ENCODE assay signal across 8 mouse cellular contexts in the genomic region with DNA sequence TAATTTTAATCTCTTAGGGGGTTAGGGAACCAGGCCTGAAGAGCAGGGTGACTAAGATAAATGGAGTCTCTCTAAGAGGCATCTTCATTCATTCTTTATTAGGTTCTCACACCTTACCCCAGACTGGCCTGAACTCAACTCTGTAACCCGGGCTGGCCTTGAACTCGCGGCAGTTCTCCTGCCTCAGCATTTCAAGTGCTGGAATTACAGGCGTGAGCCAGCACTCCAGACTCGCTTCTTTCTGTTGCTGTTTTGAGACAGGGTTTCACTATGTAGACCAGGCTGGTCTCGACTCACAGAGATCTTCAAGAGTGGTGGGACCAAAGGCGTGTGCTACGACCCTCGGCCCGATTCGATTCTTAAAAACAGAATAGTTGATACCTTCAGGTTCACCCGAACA. TPM values are rescaled to one million over a fixed set of nuclear protein-coding genes. Genes with fewer than 3 reads are reported as not detected.
DNase-seq lines count a peak whose midpoint lies in the region; ATAC-seq lines count a peak whose summit lies in the region.

No protein-coding gene starts in this region.

- H3K9ac ChIP-seq in hindbrain, embryonic 14.5 days: peak overlapping the region; percentile 77
- H3K9ac ChIP-seq in liver, embryonic 16.5 days (ENCODE audit: low read depth, low read length): peak overlapping the region; percentile 94

- H3K4me1 ChIP-seq in hindbrain, embryonic 14.5 days (replicated peaks; ENCODE audit: control insufficient read depth, insufficient read depth, low read length): peaks cover 15% of the 10 kb centered on the region
- peaks cover 24% of the 10 kb centered on the region for H3K4me1 ChIP-seq in liver, embryonic 16.5 days (ENCODE audit: control insufficient read depth, low read depth, low read length)

- WGBS in hindbrain, embryonic 14.5 days: 22% methylated on average over 12 of the region's 12 CpGs
- 13% methylated on average over 12 of the region's 12 CpGs for WGBS in liver, embryonic 16.5 days (ENCODE audit: insufficient replicate concordance)

- H3K27ac ChIP-seq in hindbrain, embryonic 14.5 days: peak overlapping the region; percentile 87
- H3K27ac ChIP-seq in liver, embryonic 16.5 days (ENCODE audit: low read length): peak overlapping the region; percentile 89

- peak overlapping the region; percentile 77 for H3K4me2 ChIP-seq in hindbrain, embryonic 14.5 days (replicated peaks)
- H3K4me2 ChIP-seq in liver, embryonic 16.5 days (ENCODE audit: low read depth, low read length): peak overlapping the region; percentile 71

- DNase-seq in adrenal gland, postnatal 25 days: peak; percentile 29
- no peak for DNase-seq in adrenal gland, postnatal 4 days (ENCODE audit: low spot score in 2 of 2)
- peak; percentile 56 to 58 for DNase-seq in B cell, adult 2 months
- DNase-seq in embryo, embryonic 10.5 days (ENCODE audit: low spot score): peak; percentile 66
- DNase-seq in hindbrain, embryonic 14.5 days (ENCODE audit: low spot score): peak; percentile 52
- peak; percentile 39 for DNase-seq in splenic B cell, adult 2 months (ENCODE audit: low read depth, low spot score)
- DNase-seq in urinary bladder, postnatal 14 days (ENCODE audit: low spot score): no peak

- H3K4me3 ChIP-seq in hindbrain, embryonic 14.5 days (replicated peaks; ENCODE audit: low read length): peak overlapping the region; percentile 67
- H3K4me3 ChIP-seq in liver, embryonic 16.5 days (ENCODE audit: low read depth, low read length): peak overlapping the region; percentile 85

- H3K27me3 ChIP-seq in hindbrain, embryonic 14.5 days (ENCODE audit: control insufficient read depth, insufficient read depth, low read length): no peaks in the 10 kb centered on the region; the same call in none of the 2 replicates
- no peaks in the 10 kb centered on the region for H3K27me3 ChIP-seq in liver, embryonic 16.5 days (ENCODE audit: control insufficient read depth, insufficient read depth, low read depth, low read length)
- H3K27me3 ChIP-seq in splenic B cell, adult 2 months (ENCODE audit: control insufficient read depth, insufficient read depth, low read length, poor library complexity, severe bottlenecking): no peaks in the 10 kb centered on the region

- H3K36me3 ChIP-seq in hindbrain, embryonic 14.5 days (replicated peaks; ENCODE audit: control insufficient read depth, insufficient read depth): peaks cover 32% of the 10 kb centered on the region
- peaks cover 26% of the 10 kb centered on the region for H3K36me3 ChIP-seq in liver, embryonic 16.5 days (ENCODE audit: control insufficient read depth, insufficient read depth)
- no peaks in the 10 kb centered on the region; the same call in none of the 2 replicates for H3K36me3 ChIP-seq in splenic B cell, adult 2 months (ENCODE audit: control insufficient read depth, insufficient read depth, low read length, poor library complexity, severe bottlenecking)

- no peaks in the 10 kb centered on the region for H3K9me3 ChIP-seq in hindbrain, embryonic 14.5 days (ENCODE audit: control insufficient read depth, low read length)
- H3K9me3 ChIP-seq in liver, embryonic 16.5 days (replicated peaks; ENCODE audit: control insufficient read depth, low read length): no peaks in the 10 kb centered on the region

- ATAC-seq in hindbrain, embryonic 14.5 days (ENCODE audit: low FRiP score): 0 out of 2 replicates have a peak, but pooled peaks have one; percentile 14
- peak; percentile 11 for ATAC-seq in liver, embryonic 16.5 days (ENCODE audit: low read depth)

RNA-seq across cellular contexts. Expression of gene Aars, which starts 1.3 kb away (rescaled TPM):
- total RNA-seq in adrenal gland, postnatal 25 days (2021): 163 and 173 TPM in 2 replicates
- total RNA-seq in adrenal gland, postnatal 4 days (2021): 100 to 1,000 TPM in 1 of 2 experiments, 10 to 100 TPM in 1; 87.5 to 104 TPM
- polyA plus RNA-seq in hindbrain, embryonic 14.5 days (2014; fragmentation: Nextera tagmentation; extraction: Ambion mirVana): 79.2 and 91.1 TPM in 2 replicates
- polyA plus RNA-seq in liver, embryonic 16.5 days (2015; fragmentation: Nextera tagmentation; extraction: Ambion mirVana): 49.9 and 51.8 TPM in 2 replicates

RNA-seq across cellular contexts. Expression of gene Ddx19b, which starts 2.7 kb away (rescaled TPM):
- 9.3 and 12.4 TPM in 2 replicates for total RNA-seq in adrenal gland, postnatal 25 days (2021)
- total RNA-seq in adrenal gland, postnatal 4 days (2021): 10 to 100 TPM; 16.6 to 17.6 TPM
- polyA plus RNA-seq in hindbrain, embryonic 14.5 days (2014; fragmentation: Nextera tagmentation; extraction: Ambion mirVana): 8.1 and 9.1 TPM in 2 replicates
- polyA plus RNA-seq in liver, embryonic 16.5 days (2015; fragmentation: Nextera tagmentation; extraction: Ambion mirVana): 2.6 and 2.7 TPM in 2 replicates

RNA-seq across cellular contexts. Expression of gene Exosc6, which starts 21.9 kb away (rescaled TPM):
- total RNA-seq in adrenal gland, postnatal 25 days (2021): not detected in 2 replicates
- not detected for total RNA-seq in adrenal gland, postnatal 4 days (2021)
- polyA plus RNA-seq in hindbrain, embryonic 14.5 days (2014; fragmentation: Nextera tagmentation; extraction: Ambion mirVana): not detected in 2 replicates
- not detected in 2 replicates for polyA plus RNA-seq in liver, embryonic 16.5 days (2015; fragmentation: Nextera tagmentation; extraction: Ambion mirVana)

RNA-seq across cellular contexts. Expression of gene Ddx19a, which starts 36.7 kb away (rescaled TPM):
- total RNA-seq in adrenal gland, postnatal 25 days (2021): 39.5 and 50.9 TPM in 2 replicates
- total RNA-seq in adrenal gland, postnatal 4 days (2021): 10 to 100 TPM; 55.4 to 62.8 TPM
- 13.0 and 13.3 TPM in 2 replicates for polyA plus RNA-seq in hindbrain, embryonic 14.5 days (2014; fragmentation: Nextera tagmentation; extraction: Ambion mirVana)
- 8.5 and 8.8 TPM in 2 replicates for polyA plus RNA-seq in liver, embryonic 16.5 days (2015; fragmentation: Nextera tagmentation; extraction: Ambion mirVana)

RNA-seq across cellular contexts. Expression of gene Clec18a, which starts 58.0 kb away (rescaled TPM):
- total RNA-seq in adrenal gland, postnatal 25 days (2021): not detected in 2 replicates
- 10 to 100 TPM in 1 of 2 experiments, under 1 TPM in 1; 0.23 to 15.9 TPM for total RNA-seq in adrenal gland, postnatal 4 days (2021)
- polyA plus RNA-seq in hindbrain, embryonic 14.5 days (2014; fragmentation: Nextera tagmentation; extraction: Ambion mirVana): 0.44 and 0.73 TPM in 2 replicates
- polyA plus RNA-seq in liver, embryonic 16.5 days (2015; fragmentation: Nextera tagmentation; extraction: Ambion mirVana): not detected in 2 replicates

Comparison
In these comparisons a context has a peak if more than half of its experiments do, and no peak if none do; other contexts are left out.
1. DNase-seq: peak in adrenal gland, postnatal 25 days (single experiment), B cell, adult 2 months (2 of 2), embryo, embryonic 10.5 days (single experiment), hindbrain, embryonic 14.5 days (single experiment) and splenic B cell, adult 2 months (single experiment); none in adrenal gland, postnatal 4 days (0 of 2) and urinary bladder, postnatal 14 days (single experiment).